Mouse (Mus musculus): ENCODE data around the gene Ppat.
"Not testable (repeated sequence)": the region's sequence is repeated elsewhere in the genome, so short reads cannot be mapped to it uniquely, and the experiment has no call there.

The Ppat gene

DNA sequence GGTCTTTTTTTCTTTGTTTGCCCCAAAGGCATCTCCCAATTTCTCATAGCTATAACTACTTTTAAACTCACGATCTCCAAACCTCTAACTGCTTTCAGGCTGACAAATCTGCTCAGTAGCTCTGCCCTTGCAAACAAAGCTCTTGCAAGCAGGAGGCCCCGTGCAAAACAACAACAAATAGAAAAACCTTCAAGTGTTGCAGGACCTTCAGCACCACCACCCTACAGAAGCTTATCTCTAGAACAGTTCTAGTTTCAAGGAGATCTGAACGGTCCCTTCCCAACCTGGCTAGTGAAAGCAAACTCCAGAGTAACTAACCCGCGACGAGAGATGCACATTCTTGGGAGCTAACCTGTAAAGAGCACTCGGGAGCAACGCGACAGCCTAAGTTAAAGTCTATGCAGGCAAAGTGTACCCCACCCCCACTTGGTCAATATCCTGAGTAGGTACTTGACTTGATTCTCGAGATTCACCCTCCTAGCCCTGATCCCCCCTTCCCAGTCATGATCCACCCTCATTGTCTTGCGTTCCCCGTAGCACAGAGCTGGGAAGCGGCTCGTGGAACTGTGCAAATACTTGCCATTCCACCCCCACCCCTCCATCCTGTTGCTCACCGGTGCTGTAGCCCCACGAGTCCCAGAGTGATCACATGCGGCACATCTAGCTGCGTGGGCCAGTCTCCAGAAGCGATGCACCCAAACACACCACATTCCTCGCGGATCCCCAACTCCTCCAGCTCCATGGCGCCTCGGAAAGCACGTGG lies 854 bp downstream of the Ppat start:
- no peak; the same call in 1 of the 2 replicates for ATAC-seq (ENCODE audit: insufficient number of reproducible peaks, low FRiP score, low TSS enrichment)

DNA sequence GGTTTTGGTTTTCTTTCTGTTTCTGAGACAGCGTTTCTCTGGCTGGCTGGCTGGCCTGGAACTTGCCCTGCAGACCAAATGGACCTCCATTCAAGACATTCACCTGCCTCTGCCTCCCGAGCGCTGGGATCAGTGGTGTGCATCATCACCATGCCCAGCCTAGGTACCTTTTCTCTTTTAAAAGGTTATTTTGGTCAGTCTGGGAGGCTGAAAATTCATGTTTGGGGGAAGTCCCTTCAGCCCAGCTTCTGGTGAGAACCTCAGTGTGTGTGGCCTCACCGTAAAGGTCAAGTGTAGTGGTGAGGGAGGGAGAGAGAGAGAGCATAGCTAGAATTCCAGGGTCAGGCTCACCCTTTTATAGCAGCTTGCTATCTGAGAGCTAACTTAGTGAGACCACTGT lies 3.6 kb downstream of the Ppat start:
- no peak for ATAC-seq (ENCODE audit: insufficient number of reproducible peaks, low FRiP score, low TSS enrichment)

DNA sequence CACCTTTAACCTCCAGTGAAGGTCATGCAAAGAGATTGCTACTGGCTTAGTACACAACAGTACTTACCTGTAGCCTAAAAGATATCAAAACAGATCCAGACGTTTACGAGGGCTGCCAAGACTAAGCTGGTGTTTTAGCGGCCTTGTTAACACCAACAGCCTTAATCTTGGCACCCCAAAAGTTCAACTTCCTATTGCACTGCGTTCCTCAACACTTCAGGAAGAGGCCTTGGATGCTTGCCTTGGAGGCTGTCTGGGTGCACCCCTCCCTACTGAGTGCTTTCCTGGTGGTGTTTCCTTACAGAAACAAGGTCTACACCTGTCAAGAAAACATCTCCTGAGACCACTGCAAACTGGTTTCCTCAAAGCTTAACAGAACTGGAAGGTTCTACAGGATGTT lies 4.2 kb downstream of the Ppat start:
- ATAC-seq (ENCODE audit: insufficient number of reproducible peaks, low FRiP score, low TSS enrichment), result no peak

DNA sequence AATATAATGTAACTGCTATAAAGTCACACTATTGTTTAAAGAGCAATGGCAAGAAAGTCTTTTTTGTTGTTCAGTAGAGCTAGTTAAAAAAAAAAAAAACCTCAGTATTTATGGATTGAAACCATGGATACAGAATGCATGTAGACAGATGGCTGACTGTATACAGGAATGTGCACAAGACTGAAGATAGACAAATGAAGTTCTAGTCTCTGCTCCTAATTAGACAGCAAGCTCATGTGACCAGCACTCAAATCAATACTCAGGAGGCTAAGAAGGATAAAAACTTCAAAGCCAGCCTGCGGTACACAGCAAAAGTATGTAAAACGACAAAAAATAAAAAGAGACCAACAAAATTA lies 5.7 kb downstream of the Ppat start:
- no peak for ATAC-seq (ENCODE audit: insufficient number of reproducible peaks, low FRiP score, low TSS enrichment)

DNA sequence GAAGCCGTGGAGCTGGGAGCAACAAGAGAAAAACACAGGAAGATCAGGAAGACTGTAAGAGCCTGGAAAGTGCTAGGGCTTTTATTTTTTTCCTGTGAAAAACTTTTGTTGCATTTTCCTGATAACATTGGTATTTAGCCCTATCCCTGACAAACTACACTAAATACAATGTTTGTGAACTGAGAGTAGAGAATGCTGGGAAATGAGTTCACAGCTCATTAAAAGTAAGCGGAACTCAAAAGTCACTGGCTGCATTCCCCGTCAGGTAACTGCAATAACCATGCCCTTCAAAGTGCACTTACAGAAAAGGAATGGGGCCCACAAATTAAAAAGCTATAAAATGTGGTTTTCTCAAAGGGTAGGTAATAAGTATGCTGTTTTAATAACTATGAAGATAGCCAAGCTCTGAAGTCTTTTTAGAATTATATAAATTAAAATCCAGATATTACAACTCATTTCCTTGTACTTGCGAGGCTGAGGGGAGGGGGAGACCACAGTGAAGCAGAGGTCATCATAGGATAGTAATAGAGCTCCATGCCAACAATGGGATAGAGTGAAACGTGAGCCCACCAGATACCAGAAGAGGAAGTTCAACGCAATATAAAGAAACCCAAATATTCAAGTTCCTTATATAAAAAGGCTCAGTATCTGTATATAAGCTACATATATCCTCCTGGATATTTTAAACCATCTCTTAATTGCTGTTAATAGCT lies 6.3 kb downstream of the Ppat start:
- ATAC-seq (ENCODE audit: insufficient number of reproducible peaks, low FRiP score, low TSS enrichment), result no peak

DNA sequence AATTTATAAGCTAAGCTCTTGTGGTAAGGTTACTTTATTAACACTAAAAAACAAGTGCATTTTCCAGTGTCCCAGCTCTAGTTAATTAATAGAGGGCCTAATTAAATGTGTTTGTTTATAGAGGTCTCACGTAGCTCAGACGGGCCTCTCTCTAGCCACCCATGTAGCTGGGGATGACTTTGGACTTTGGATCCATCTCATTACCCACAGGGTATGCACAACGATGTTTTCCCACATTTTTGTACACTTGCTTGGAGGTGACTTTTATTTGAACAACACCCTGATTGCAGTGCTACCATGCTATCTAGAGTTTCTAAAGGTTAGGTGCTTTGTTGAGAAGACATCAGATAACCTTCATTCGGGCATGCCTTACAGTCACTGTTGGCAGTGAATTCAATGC lies 8.9 kb downstream of the Ppat start:
- ATAC-seq (ENCODE audit: insufficient number of reproducible peaks, low FRiP score, low TSS enrichment), result no peak

DNA sequence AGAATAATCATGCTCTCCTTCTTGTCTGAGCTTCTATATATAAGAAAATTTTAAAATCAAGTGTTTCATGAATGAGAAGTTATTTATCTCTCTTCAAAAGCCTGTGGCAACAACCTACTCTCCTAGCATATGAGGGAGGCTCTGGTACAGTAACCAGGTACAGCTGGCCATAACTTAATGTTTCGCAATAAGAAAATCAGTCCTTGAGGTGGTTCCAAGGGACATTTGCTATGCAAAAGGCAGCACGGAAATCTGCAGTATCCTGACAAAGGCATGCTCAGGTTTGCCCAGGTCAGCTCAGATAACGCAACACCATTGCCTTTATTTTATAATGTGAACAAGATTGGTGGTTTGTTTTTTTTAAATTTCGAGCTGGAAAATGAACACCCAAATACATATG lies 9.4 kb downstream of the Ppat start:
- no peak for ATAC-seq (ENCODE audit: insufficient number of reproducible peaks, low FRiP score, low TSS enrichment)

DNA sequence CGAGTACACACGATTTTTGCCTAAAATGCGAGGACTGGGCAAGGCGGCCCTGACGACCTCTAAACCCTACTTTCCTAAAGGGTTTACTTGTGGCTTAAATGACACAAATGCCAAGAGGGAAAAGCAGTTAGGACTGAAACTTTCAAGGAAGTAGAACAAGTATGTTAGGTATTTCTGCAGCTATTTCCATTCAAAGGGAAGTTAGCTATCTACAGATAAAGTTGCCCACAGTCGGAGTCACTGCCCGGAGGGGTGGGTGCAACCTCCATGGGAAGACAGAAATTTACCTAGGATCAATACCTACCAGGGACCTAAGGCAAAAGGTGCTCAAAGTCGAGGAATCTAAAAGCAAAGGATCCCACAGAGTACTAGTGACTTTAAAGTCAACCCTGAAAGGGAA lies 11.7 kb downstream of the Ppat start:
- ATAC-seq (ENCODE audit: insufficient number of reproducible peaks, low FRiP score, low TSS enrichment), result no peak

DNA sequence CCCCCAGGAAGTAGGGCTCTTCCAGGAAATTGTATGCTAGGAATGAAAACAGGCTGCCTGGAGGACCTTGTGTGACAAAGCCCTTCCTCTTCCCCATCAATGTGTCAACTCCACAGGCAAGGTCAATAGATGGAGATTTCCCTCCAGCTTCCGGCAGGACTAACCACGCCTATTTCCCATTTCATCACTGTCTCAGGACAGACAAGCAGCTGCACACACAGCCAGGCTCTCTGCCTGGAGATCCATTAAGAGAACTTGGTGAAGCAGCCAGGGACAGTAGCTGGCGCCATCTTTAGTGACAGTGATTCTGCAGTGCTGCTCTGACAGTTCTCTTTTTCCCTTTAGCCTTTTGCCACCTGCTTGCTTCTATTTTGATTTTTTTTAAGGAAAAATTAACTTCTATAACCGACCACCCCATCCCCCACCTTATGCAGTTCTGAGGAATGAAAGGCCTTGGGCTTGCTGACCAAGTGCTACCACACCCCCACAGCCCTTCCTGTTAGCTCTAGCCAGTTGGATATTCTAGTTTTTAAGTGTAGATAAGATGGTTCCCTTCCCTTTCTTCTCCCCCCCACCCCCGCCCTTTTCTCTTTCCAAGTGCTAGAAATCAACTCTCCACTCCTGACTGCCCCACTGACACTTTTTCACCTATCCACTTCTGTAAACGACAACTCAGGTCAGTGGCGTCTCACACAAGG lies 22.0 kb downstream of the Ppat start:
- no peak for ATAC-seq (ENCODE audit: insufficient number of reproducible peaks, low FRiP score, low TSS enrichment)

DNA sequence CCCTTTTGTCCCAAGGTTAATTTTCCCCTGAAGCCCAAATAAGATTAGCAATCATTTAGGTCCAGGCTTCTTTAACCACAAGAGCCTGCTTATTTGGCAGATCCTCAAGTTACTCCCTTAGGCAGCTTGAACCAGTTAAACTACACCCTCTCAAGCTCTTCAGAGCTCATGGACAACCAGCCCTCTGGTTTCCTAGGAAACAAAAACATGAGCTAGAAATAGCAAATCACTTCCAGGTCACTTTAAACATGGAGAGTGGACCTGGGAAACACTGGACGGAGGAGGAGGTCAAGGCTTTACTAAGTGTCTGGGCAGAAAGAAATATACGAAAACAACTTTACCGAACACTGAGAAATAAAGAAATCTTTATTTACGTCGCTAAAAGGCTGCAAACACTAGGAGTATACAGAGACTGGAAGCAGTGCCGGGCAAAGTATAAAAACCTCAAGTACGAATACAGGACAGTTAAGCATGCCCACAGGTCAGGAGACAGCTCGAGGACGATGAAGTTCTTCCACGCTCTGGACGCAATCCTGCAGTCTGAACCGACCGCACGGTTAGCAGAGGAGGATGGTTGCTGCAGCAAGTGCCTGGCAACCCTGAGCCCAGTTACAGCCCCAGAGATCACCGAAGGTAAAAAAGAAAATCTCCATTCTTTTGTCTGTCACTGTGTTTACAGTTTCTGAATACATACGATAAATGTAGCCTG lies 23.1 kb downstream of the Ppat start:
- ATAC-seq (ENCODE audit: insufficient number of reproducible peaks, low FRiP score, low TSS enrichment), result no peak; the same call in 1 of the 2 replicates

DNA sequence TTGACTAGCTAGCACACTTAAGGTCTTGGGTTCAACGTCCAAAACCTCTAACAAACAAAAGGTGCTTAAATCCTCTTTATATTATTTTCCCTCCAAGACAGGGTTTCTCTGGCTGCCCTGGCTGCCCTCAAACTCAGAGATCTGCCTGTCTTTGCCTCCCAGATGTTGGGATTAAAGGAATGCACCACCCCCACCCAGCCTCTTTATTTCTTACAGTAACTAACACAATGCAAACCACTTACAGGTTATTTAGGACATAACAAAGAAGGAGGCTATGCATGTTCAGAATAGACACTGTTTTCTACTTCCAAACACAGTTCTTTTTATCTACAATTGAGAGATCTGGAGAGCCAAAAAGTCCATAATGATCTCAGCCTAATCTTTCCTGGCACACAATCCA lies 27.1 kb downstream of the Ppat start:
- no peak for ATAC-seq (ENCODE audit: insufficient number of reproducible peaks, low FRiP score, low TSS enrichment)

DNA sequence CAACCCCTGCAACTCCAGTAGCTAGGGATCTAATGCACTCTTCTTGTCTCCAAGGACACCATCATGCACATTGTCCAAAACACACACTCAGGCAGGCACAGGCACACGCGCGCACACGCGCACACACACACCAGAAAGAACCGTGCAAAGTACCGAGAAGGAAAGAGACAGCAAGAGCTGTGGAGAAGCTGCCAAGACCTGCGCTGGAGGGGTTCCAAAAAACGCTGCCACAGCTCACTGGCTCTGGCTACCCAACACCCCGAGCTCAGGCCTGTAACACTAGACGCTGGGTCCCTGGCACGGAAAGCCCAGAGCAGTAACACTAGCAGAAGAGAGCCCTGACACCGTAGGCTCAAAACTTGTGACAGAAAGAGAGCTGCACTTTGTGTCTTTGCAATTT lies 27.9 kb downstream of the Ppat start:
- peak; percentile 74; the same call in 1 of the 2 replicates for ATAC-seq (ENCODE audit: insufficient number of reproducible peaks, low FRiP score, low TSS enrichment)

DNA sequence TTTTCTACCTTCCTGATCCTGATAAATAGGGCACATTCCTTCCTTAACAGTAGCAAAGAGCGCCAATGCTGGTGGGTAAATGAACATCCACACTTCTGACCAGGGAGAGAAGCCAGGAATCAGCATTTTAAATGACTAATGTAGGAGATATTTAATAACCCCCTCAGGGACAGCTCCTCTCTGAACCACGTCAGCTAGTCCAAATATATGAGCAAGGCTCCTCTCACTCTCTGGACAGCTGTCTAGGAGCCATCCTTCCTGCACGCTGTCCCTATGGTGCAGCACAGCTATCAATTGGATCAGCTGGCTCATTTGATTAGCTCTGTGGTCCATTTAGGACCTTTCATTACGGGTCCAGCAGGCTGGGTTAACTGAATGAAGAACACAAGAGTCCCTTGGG lies 28.5 kb downstream of the Ppat start:
- no peak for ATAC-seq (ENCODE audit: insufficient number of reproducible peaks, low FRiP score, low TSS enrichment)

DNA sequence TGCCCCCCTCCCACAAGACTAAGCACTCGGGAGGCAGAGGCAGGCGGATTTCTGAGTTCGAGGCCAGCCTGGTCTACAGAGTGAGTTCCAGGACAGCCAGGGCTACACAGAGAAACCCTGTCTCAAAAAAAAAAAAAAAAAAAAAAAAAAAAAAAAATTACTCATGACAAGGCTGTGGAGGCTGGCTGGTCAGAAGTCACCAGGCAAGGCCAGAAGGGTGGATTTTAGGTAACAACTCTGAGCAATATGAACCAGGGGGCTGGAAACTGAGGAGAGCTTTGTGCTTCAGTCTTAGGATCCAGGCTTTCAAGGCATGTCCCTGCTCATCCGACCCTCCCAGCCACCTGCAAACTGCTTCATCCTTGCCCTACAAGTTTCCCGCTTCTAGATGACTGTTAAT lies 38.9 kb downstream of the Ppat start:
- not testable (repeated sequence) for ATAC-seq (ENCODE audit: insufficient number of reproducible peaks, low FRiP score, low TSS enrichment)

DNA sequence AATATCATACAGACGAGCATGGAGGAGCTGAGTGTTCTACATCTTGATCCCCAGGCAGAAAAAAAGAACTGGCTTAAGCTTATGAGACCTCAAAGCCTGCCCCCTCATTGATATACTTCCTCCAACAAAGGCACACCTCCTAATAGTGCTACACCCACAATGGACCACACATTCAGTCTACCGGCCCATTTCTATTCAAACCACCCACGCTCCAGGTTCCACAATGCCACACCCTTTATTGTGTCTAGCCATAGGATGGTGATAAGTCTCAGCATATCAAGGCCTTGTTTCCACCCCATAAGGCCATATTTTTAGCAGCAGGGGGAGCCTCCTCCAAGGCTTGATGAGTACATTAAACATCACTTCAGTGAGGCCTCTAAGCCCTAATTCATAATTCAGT lies 40.6 kb downstream of the Ppat start:
- ATAC-seq (ENCODE audit: insufficient number of reproducible peaks, low FRiP score, low TSS enrichment), result no peak

DNA sequence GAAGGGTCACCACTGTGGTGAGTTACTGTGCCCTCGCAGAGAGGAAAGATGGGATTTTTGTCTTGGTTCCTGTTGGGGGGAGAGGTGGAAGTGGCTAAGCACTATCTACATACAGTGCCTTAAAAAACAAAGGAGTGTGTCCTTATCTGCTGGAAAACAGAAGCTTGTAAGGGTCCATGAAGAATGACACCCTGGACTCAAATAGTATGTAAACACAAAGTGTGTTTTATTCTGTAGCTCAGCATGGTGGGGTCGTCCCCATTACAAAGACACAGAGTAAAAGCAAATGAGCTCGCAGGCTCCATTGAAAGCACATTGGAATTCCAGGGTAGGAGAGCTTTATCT lies 45.3 kb downstream of the Ppat start:
- no peak for ATAC-seq (ENCODE audit: insufficient number of reproducible peaks, low FRiP score, low TSS enrichment)

DNA sequence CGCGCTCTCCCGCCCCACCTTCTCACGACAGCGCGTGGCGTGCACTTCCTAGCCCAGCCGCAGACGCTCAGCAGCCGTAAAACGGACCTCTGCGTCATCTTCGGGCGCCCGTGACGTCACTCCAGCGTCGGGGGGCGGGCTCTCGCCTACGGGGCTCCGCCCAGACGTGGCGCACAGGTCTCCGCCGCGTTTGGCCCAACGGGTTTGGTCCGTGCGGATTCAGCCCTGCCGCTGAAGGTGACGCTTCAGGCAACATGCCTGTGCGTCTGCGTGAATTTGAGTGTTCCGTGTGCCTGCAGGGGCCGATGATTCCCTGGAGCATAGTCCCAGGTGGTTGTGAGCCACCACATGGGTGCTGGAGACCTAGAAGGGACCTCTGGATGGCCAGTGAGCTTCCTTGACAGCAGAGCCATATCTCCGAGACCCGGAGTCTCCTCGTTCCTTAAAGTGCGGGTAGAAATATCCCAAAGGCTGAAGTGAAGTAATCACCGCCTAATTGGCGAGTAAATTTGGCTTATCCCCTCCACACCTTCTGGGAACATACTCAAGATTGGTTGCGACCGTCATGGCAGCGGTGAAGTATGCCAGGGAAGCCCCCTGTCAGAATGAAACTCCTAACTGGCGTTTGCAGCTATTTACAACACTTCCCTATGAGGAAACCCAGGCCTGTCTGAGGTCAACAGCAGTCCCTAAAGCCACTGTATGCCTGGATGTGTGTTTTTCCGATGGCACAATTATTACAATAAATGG lies 45.8 kb downstream of the Ppat start, which contains the start of gene Aasdh:
Aasdh (minus strand) TSS at position 110 of the 750 bp plus-strand sequence.
- ATAC-seq (ENCODE audit: insufficient number of reproducible peaks, low FRiP score, low TSS enrichment), result peak; percentile 94

DNA sequence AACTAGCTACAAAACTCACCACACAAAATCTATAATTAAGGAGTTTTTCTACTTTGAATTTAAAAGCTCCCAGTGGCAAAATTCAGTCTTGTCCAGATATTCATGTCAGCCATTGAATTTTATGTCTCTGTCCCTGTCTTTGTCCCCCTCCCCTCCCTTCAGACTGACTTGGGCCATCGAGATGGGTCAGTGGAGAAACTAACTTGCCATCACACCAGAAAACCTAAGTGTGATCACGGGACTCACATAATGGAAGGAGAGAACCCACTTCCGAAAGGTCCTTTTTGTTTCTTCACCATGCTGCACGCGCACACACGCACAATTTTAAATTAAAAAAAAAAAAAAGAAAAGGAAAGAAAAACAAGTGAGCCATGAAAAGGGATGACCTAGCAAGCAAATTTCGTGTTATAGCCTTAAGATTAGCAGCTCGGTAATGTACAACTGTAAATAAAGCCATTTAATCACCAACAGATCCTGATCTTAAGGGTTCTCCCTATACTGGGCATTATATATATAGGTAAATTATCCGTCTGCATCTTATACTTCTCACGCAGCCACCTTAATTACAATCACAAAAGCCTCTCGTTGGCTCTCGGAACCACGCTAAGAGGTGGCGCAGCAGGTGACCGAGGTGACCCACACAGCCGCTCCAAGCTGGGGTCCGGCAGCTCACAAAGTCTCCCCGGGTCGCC lies 46.5 kb downstream of the Ppat start:
- ATAC-seq (ENCODE audit: insufficient number of reproducible peaks, low FRiP score, low TSS enrichment), result no peak

DNA sequence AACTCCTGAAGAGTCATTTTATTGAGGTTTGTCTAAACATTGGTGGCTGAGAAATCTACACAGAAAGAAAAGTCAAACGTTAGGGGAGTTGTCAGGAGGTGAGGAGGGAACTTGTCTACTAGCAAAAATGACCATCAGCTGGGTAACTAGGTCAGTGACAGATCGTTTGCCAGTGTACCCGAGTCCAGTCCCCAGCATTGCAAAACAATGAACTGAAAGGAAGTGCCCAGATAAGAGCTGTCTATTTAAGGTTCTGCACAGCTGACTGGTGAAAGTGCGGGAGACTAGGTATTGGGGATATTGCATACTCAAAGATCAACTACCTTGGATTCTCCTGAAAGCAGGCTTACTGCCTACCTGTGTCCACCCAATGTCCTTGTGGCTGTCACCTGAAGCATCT lies 49.2 kb downstream of the Ppat start:
- no peak for ATAC-seq (ENCODE audit: insufficient number of reproducible peaks, low FRiP score, low TSS enrichment)

DNA sequence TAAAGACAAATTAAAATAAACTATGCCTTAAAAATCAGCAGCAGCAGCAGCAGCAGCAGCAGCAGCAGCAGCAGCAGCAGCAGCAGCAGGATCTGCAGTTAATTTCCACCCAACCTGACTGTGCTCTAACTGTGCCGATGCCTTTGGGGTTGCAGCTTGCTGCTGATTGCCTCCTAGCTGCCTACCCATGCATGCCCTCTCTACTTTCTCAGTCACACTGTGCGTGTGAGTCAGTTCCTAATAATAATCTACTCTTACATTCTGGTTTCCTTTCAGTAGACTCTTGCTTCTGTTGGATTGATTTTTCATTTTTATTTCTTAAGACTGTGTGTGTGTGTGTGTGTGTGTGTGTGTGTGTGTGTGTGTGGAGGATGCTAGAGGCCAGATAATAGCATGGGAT lies 58.3 kb downstream of the Ppat start:
- ATAC-seq (ENCODE audit: insufficient number of reproducible peaks, low FRiP score, low TSS enrichment), result no peak
